Mouse (Mus musculus) heart, embryonic 11.5 days (tissue): ENCODE data around the gene Dse. TPM values are rescaled to one million over a fixed set of nuclear protein-coding genes. Genes with fewer than 3 reads are reported as not detected.

Experiments used
- ATAC-seq: fragments of 200-750 bp; cut with Nextera tagmentation; replicated peaks from 2 replicates; pipeline ENCODE4 v1.8.0; 2017; ENCODE audit warnings: moderate library complexity; ENCODE audit not compliant: insufficient number of reproducible peaks, low FRiP score, low TSS enrichment
- H3K27ac ChIP-seq: fragments of 300-500 bp; sonication (generic); 2 replicates; pipeline ENCODE4 v1.5.1; 2014; ENCODE audit warnings: mild to moderate bottlenecking, low read depth, low read length
- H3K27me3 ChIP-seq: fragments of 300-500 bp; sonication (generic); 2 replicates; pipeline ENCODE4 v1.6.1; 2014; ENCODE audit warnings: mild to moderate bottlenecking, low read length, mixed read lengths; ENCODE audit not compliant: control insufficient read depth, insufficient read depth
- H3K36me3 ChIP-seq: fragments of 300-500 bp; sonication (generic); 2 replicates; pipeline ENCODE4 v1.6.1; 2014; ENCODE audit warnings: mild to moderate bottlenecking, low read length, moderate library complexity, mixed read lengths; ENCODE audit not compliant: control insufficient read depth, insufficient read depth
- H3K4me1 ChIP-seq: fragments of 300-500 bp; sonication (generic); 2 replicates; pipeline ENCODE4 v1.6.1; 2014; ENCODE audit warnings: low read length; ENCODE audit not compliant: control insufficient read depth, insufficient read depth
- H3K4me2 ChIP-seq: fragments of 300-500 bp; sonication (generic); 2 replicates; pipeline ENCODE4 v1.6.1; 2014; ENCODE audit warnings: mild to moderate bottlenecking, moderate library complexity
- H3K4me3 ChIP-seq: fragments of 300-500 bp; sonication (generic); 2 replicates; pipeline ENCODE4 v1.5.1; 2014; ENCODE audit warnings: low read depth, low read length
- H3K9ac ChIP-seq: fragments of 300-500 bp; sonication (generic); 2 replicates; pipeline ENCODE4 v1.6.1; 2014; ENCODE audit warnings: mild to moderate bottlenecking, low read depth, low read length, moderate library complexity
- H3K9me3 ChIP-seq: fragments of 300-500 bp; sonication (generic); replicated peaks from 2 replicates; pipeline ENCODE4 v1.6.1; 2016; ENCODE audit warnings: low read length; ENCODE audit not compliant: control insufficient read depth
- WGBS: fragments of 180-500 bp; shearing (Covaris S2); extraction: QIAGEN DNeasy Blood & Tissue Kit; methylation state at CpG from one replicate; pipeline ENCODE4 v1.1.7; 2014; ENCODE audit not compliant: insufficient replicate concordance; 5-methylcytosine and 5-hydroxymethylcytosine counted together
- polyA plus RNA-seq: library from polyadenylated mRNA; unstranded; fragments of >200 nt; fragmentation: Nextera tagmentation; extraction: Ambion mirVana; gene quantifications from 2 replicates; pipeline ENCODE4 v1.2.1, GENCODE M21; 2014

Dse gene
- polyA plus RNA-seq, 1 experiment from 2014 or later = 21.3 TPM

- Histone ChIP-seq H3K9me3 (no peaks in the 10 kb centered on the region; the same call in 1 of the 2 replicates), H3K27ac (no peak overlapping the region), H3K4me3 (no peak overlapping the region), H3K36me3 (no peaks in the 10 kb centered on the region), H3K4me2 (no peak overlapping the region), H3K4me1 (peaks cover 18% of the 10 kb centered on the region), H3K27me3 (no peaks in the 10 kb centered on the region), H3K9ac (no peak overlapping the region)
- WGBS = 75% methylated on average over 3 of the region's 3 CpGs
- ATAC-seq = no peak
Measured at GRCm38 (mm10) chr10:34197269-34197668, 10.2 kb downstream of the Dse start.

- H3K4me3 ChIP-seq = no peak overlapping the region
- WGBS = 47% methylated on average over 2 of the region's 2 CpGs
- peaks cover 18% of the 10 kb centered on the region for H3K4me1 ChIP-seq
- H3K36me3 ChIP-seq = no peaks in the 10 kb centered on the region
- H3K4me2 ChIP-seq = no peak overlapping the region
- H3K27me3 ChIP-seq = no peaks in the 10 kb centered on the region
- H3K27ac ChIP-seq = no peak overlapping the region
- no peaks in the 10 kb centered on the region; the same call in 1 of the 2 replicates for H3K9me3 ChIP-seq
- ATAC-seq = peak; percentile 49; the same call in 1 of the 2 replicates
- no peak overlapping the region for H3K9ac ChIP-seq
Measured at GRCm38 (mm10) chr10:34194957-34195356, 12.6 kb downstream of the Dse start.

- Histone ChIP-seq H3K4me1 (peaks cover 18% of the 10 kb centered on the region), H3K36me3 (no peaks in the 10 kb centered on the region), H3K27ac (no peak overlapping the region), H3K9me3 (no peaks in the 10 kb centered on the region; the same call in 1 of the 2 replicates), H3K9ac (no peak overlapping the region), H3K4me2 (no peak overlapping the region), H3K4me3 (no peak overlapping the region), H3K27me3 (no peaks in the 10 kb centered on the region)
- no peak for ATAC-seq
- 82% methylated on average over 5 of the region's 5 CpGs for WGBS
Measured at GRCm38 (mm10) chr10:34194503-34194902, 13.0 kb downstream of the Dse start.

GRCm38 (mm10) chr10:34186571-34187260 is 20.8 kb downstream of the Dse start:
- no peak overlapping the region for H3K27ac ChIP-seq
- peaks cover 5% of the 10 kb centered on the region for H3K36me3 ChIP-seq
- H3K9ac ChIP-seq = no peak overlapping the region
- ATAC-seq = no peak
- no peak overlapping the region for H3K4me2 ChIP-seq
- WGBS = 61% methylated on average over 10 of the region's 10 CpGs
- H3K4me1 ChIP-seq = peaks cover 6% of the 10 kb centered on the region; the same call in 1 of the 2 replicates
- no peaks in the 10 kb centered on the region for H3K9me3 ChIP-seq
- H3K27me3 ChIP-seq = no peaks in the 10 kb centered on the region
- no peak overlapping the region for H3K4me3 ChIP-seq

GRCm38 (mm10) chr10:34185556-34185955 is 22.0 kb downstream of the Dse start:
- WGBS = 68% methylated on average over 4 of the region's 4 CpGs
- H3K36me3 ChIP-seq = peaks cover 5% of the 10 kb centered on the region
- no peaks in the 10 kb centered on the region for H3K9me3 ChIP-seq
- H3K9ac ChIP-seq = no peak overlapping the region
- no peak overlapping the region for H3K4me2 ChIP-seq
- no peak overlapping the region for H3K27ac ChIP-seq
- H3K27me3 ChIP-seq = no peaks in the 10 kb centered on the region
- no peak for ATAC-seq
- peaks cover 6% of the 10 kb centered on the region; the same call in 1 of the 2 replicates for H3K4me1 ChIP-seq
- H3K4me3 ChIP-seq = no peak overlapping the region

- Histone ChIP-seq H3K27me3 (no peaks in the 10 kb centered on the region), H3K9ac (no peak overlapping the region), H3K9me3 (no peaks in the 10 kb centered on the region), H3K27ac (no peak overlapping the region), H3K4me2 (no peak overlapping the region), H3K4me3 (no peak overlapping the region), H3K36me3 (peaks cover 5% of the 10 kb centered on the region), H3K4me1 (peaks cover 6% of the 10 kb centered on the region; the same call in 1 of the 2 replicates)
- 48% methylated on average over 1 of the region's 1 CpGs for WGBS
- no peak for ATAC-seq
Measured at GRCm38 (mm10) chr10:34184956-34185355, 22.6 kb downstream of the Dse start.

GRCm38 (mm10) chr10:34183731-34184130 is 23.8 kb downstream of the Dse start:
- Histone ChIP-seq H3K4me3 (no peak overlapping the region), H3K9me3 (no peaks in the 10 kb centered on the region), H3K4me2 (no peak overlapping the region), H3K27ac (no peak overlapping the region), H3K4me1 (peaks cover 6% of the 10 kb centered on the region; the same call in 1 of the 2 replicates), H3K36me3 (peaks cover 7% of the 10 kb centered on the region), H3K27me3 (no peaks in the 10 kb centered on the region), H3K9ac (no peak overlapping the region)
- WGBS = 88% methylated on average over 7 of the region's 7 CpGs
- no peak for ATAC-seq

- no peaks in the 10 kb centered on the region for H3K9me3 ChIP-seq
- H3K9ac ChIP-seq = no peak overlapping the region
- WGBS = 45% methylated on average over 8 of the region's 8 CpGs
- no peak overlapping the region for H3K4me3 ChIP-seq
- no peak for ATAC-seq
- H3K36me3 ChIP-seq = 0 out of 2 replicates have a peak, but pooled peaks cover 2% of the 10 kb centered on the region
- H3K4me2 ChIP-seq = no peak overlapping the region
- H3K27ac ChIP-seq = no peak overlapping the region
- H3K27me3 ChIP-seq = no peaks in the 10 kb centered on the region
- peaks cover 5% of the 10 kb centered on the region; the same call in 1 of the 2 replicates for H3K4me1 ChIP-seq
Measured at GRCm38 (mm10) chr10:34175870-34176606, 31.5 kb downstream of the Dse start.
